Mouse (Mus musculus) adrenal gland, adult 10 weeks (tissue): ENCODE data around the gene Clip2. TPM values are rescaled to one million over a fixed set of nuclear protein-coding genes. Genes with fewer than 3 reads are reported as not detected.

Source experiments
- polyA plus RNA-seq: library from polyadenylated mRNA; stranded (reverse); fragments of 350-450 nt; fragmentation: Illumina TruSeq; extraction: RNeasy Lipid Tissue Mini Kit (QIAGEN cat#74804); gene quantifications from one replicate; pipeline ENCODE4 v1.2.3, GENCODE M21; 2014; ENCODE audit warnings: low read depth, low replicate concordance

Gene Clip2
- 1.1 TPM for polyA plus RNA-seq

DNA sequence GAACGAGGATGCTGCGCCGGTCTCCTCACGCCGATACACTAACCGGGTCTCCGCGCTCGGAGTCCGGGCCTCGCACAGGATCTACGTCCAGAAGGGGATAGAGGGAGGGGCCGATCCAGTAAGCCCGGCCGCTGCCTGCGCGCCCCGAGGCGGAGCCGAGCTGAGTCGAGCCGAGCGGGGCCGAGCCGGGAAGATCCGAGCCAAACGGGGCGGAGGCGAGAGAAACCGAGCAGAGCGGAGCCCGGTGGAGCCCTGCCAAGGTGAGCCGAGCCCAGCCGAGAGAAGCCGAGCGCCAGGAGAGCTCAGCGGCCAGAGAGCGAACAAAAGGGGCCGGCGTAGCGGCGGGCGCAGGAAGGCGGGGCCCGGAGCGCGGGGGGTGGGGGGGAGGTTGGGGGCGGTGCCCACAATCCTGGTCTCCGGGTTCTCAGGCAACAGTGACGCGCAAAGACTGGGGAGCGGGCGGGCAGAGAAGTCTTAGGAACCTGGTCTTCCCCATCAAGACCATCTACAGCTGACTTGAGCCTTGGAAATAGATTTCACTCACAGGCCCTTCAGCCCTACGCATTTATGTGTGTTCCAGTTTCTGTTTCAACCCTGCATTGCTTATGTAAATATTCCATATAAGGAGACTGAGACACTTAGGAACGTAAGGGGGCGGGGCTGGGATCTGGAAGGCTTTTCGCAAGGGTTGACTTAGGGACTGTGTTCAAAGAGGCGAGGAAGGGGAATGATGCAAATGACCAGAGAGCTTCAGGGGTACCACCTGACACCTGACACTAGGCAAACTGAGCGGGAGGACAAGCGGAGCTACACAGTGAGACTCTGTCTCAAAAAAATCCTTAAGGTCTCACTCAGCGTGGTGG, at the start of gene Clip2:
Gene Clip2 (minus strand): TSS at position 325 of the 863 bp plus-strand sequence.

GRCm38 (mm10) chr5:134581146-134581545, 28.9 kb upstream of the Clip2 start, which contains the start of gene Rfc2:
Rfc2 (plus strand) TSS chr5:134581366.

DNA sequence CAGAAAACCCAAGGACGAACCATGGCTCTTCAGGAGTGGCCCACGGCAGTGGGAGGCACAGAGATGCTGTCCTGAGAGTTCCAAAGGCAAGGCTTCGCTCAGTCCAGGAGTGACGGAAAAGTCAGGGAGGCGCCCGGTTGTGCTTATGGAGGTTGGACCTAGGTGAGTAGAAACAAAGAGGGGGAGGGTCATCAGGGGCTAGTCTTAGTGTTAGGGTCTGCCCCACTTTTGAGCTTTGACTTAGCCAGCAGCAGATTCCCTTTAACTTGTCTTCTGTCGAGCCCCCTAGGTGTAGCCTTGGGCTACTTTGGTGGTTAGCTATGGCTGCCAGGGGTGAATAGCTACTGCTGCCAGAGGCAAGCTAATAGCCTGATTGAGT, 7.8 kb upstream of the Clip2 start, which contains the start of gene Syna:
Gene Syna (minus strand): TSS at position 101 of the 379 bp plus-strand sequence.

DNA sequence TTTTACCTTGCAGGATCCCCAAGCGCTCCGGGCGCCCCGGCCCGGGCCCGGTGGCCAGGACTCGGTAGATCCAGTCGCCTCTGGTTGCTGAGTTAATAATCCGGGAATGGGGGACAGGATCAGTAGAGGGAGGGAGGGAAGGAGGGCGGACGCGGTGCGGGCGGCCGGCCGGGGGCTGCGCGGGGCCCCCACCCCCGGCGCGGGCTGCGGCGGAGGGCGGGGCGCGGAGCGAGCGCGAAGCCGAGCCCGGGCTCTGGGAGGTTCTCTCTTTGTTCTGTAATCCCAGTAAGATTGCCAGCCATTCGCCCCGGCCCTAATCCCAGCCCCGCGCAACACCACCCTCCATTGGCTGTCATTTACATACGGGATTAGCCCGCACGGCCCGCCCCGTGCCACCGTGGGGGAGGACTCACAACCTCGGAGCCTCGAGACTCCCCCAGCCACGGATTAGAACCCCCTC, 95.7 kb downstream of the Clip2 start, which contains the start of gene Gtf2ird1:
Gene Gtf2ird1 (minus strand): TSS at position 214 of the 460 bp plus-strand sequence.

Other genes with a start within 250 kb of the Clip2 start
- gene Gtf2i, start 237.7 kb downstream of the Clip2 start, polyA plus RNA-seq: 124 TPM
- gene Gtf2ird1, start 95.7 kb downstream of the Clip2 start, polyA plus RNA-seq: 14.0 TPM
- gene Syna, start 7.7 kb upstream of the Clip2 start, polyA plus RNA-seq: not detected
- gene Rfc2, start 28.9 kb upstream of the Clip2 start, polyA plus RNA-seq: 8.2 TPM
- 1.5 TPM for gene Lat2, start 62.6 kb upstream of the Clip2 start, polyA plus RNA-seq
- gene Eif4h, start 87.1 kb upstream of the Clip2 start, polyA plus RNA-seq: 97.0 TPM
- 1.3 TPM for gene Limk1, start 136.2 kb upstream of the Clip2 start, polyA plus RNA-seq
- 2.5 TPM for gene Eln, start 194.9 kb upstream of the Clip2 start, polyA plus RNA-seq